Mouse (Mus musculus) c-Kit-positive CD71-negative TER-119-negative erythroid progenitor cells, embryonic 14.5 days (primary cell): ENCODE results near the gene A830018L16Rik.
"Not testable (repeated sequence)": the region's sequence is repeated elsewhere in the genome, so short reads cannot be mapped to it uniquely, and the experiment has no call there.

Experiments used
- DNase-seq: peaks from one replicate; pipeline ENCODE4 v3.0.0-alpha.2; 2013; ENCODE audit warnings: low read depth

Gene A830018L16Rik

DNA sequence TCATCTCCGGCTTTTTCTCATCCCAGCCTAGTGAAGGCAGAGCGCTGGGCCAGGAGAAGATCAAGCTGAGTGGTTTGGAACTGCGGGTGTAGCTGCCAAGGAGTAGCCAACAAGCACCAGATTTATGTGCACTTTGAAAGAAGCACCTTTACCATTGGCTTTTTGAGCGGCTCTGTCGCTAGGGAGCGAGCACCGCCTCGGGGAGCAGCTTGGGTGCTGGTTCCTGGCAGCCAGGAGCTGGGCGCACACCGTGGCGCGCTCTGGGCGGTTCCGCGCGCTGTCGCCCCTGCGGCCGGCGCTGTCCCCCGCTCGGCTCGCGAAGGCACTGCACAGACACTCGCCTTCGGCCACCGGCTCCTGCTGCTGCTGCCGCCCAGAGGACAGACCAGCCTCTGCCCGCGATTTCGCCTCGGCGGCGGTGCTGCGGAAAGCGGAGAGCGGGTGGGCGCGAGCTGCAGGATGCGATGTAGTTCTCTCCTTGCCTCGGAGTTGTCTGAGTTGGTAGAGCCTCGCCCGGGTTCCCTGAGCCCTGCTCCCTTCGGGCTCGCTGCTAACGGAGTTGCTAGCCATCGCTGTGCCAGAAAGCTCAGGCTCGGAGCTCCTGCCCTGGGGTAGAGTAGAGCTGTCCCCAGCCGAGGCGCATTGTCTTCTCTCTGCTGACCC is at the start of gene A830018L16Rik:
Gene A830018L16Rik, plus strand, starts transcription at position 212 of the 663 bp plus-strand sequence.
- DNase-seq: peak; percentile 9

GRCm38 (mm10) chr1:11385846-11386245 is 28.1 kb upstream of the A830018L16Rik start:
- no peak for DNase-seq

DNA sequence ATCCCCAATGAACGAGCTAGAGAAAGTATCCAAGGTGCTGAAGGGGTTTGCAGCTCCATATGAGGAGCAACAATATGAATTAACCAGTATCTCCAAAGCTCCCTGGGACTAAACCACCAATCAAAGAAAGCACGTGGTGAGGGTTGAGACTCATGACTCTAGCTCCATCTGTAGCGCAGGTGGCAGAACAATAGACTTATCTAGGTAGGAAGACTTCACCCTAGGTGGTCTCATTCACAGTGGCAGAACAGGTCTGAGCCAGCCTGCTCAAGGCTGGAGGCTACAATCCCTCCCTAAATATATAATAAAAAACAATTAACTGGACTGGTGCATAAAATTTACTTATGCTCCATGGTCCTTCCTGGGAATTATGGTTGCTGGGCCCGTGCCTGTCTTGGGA is 18.5 kb upstream of the A830018L16Rik start:
- no peak for DNase-seq

- DNase-seq: no peak
Measured at GRCm38 (mm10) chr1:11395996-11396736, 17.7 kb upstream of the A830018L16Rik start.

DNA sequence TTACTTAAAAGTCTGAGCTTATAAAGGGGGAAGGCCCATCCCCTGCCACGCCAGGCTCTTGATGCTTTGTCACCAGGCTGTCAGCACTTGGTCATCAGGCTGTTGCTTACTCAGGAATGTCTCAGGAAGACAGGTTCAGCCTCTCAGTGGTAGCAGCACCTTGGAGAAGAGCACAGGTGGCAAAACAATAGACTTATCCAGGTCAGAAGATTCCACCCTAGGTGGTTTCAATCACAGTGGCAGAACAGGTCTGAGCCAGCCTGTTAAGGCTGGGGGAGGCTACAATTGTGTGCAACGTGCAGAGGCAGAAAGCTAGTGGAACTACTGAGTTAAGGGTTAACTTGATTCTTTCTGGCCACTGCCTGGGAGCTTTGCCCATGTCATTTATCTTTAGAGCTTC is 12.7 kb upstream of the A830018L16Rik start:
- no peak for DNase-seq

DNA sequence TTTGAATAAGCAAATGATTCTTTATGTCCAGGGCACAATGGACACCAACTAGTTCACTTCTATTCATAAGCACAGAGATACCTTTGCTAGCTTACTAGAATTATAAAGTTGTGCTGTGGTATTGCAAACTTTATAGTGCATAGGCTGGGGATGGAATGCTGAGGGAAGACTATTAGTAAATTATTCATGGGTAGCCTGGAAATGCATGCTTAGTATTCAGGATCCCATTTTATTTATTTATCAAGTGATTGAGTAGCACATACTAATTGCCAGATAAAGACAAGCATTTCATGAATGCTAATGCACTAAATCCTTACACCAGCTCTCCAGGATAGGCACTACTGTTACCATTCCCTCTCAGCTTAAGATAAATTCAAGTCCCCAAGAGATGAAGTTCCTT is 8.4 kb upstream of the A830018L16Rik start:
- DNase-seq: no peak

DNA sequence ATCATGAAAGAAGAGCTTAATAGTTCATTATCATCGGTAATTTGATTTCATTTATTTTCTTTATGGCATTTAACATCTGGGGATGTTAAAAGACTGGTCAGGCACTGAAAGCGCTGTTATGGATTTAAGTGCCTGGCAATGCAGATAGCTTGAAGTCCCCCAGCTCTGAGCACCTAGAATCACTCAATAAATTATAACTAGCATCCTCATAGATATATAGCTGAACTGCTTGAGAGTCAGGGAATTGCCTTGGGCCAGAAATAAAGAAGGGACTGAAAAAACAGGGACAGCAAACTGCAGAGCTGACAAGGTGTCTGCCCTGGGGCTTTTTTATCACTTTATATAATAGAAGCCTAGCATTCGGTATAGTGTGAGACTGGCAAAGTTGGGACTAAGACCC is 7.9 kb upstream of the A830018L16Rik start:
- DNase-seq: no peak

- no peak for DNase-seq
Measured at GRCm38 (mm10) chr1:11414560-11414959, 655 bp downstream of the A830018L16Rik start.

DNA sequence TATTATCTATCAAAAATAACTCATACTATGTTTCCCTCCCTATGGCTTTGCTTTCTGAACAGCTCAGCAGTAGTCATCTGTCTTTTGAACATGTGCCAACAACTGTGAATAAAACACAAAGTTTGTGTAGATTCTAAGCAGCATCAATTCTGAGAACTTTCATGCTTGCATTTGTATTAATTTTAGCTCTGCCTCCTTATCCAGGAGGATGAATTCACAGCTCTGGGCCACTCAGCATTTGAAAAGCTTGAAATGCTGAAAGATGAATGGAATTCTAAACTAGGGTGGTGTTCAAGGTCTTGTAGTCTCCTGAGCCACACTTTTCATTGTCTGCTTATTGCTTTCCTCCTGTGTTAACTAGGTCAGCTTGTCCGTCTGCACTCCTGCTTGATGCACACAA is 13.4 kb downstream of the A830018L16Rik start:
- DNase-seq: no peak

- no peak for DNase-seq
Measured at GRCm38 (mm10) chr1:11458353-11458752, 44.4 kb downstream of the A830018L16Rik start.

DNA sequence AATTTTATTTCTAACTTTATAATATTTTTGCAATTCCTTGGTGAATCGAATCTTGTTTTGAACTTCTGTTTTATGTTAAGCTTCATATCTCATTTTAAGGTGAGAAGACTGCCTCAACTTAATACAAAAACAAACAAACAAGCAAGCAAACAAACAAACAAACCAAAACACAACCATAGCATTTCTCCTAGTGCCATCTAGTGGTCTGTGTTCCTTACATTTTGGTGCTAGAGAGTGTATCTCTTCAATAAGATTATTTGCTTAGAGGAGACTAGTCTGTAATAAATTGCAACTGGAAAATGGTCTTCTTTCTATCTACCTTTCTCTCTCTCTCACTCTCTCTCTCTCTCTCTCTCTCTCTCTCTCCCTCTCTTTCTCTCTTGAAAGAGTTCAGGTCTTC is 52.4 kb downstream of the A830018L16Rik start:
- DNase-seq: no peak

GRCm38 (mm10) chr1:11467065-11467643 is 53.2 kb downstream of the A830018L16Rik start:
- DNase-seq: no peak

DNA sequence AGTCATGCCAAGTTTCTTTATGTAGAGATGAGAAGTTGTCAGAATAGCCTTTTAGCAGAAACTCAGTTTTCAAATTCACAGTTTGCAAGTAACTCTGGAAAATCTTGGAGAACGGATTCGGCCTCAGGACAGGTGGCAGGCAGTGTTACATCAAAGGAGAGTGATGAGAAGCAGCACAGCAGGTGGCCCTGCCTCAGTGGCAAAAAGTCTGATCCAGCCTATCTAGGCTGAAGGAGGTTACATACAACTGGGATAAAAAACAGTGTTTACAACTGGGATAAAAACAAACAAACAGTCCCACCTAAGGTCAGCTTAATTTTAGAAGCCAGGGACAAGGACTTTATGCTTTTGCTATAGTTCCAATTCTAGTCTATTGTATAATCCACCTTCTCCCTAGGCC is 79.0 kb downstream of the A830018L16Rik start:
- no peak for DNase-seq

- no peak for DNase-seq
Measured at GRCm38 (mm10) chr1:11501556-11501955, 87.7 kb downstream of the A830018L16Rik start.

DNA sequence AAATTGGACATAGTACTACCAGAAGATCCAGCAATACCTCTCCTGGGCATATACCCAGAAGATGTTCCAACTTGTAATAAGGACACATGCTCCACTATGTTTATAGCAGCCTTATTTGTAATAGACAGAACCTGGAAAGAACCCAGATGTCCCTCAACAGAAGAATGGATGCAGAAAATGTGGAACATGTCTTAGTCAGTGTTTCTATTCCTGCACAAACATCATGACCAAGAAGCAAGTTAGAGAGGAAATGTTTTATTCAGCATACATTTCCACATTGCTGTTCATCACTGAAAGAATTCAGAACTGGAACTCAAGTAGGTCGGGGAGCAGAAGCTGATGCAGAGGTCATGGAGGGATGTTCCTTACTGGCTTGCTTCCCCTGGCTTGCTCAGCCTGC is 135.9 kb downstream of the A830018L16Rik start:
- not testable (repeated sequence) for DNase-seq

GRCm38 (mm10) chr1:11565309-11565708 is 151.4 kb downstream of the A830018L16Rik start:
- peak; percentile 8 for DNase-seq

DNA sequence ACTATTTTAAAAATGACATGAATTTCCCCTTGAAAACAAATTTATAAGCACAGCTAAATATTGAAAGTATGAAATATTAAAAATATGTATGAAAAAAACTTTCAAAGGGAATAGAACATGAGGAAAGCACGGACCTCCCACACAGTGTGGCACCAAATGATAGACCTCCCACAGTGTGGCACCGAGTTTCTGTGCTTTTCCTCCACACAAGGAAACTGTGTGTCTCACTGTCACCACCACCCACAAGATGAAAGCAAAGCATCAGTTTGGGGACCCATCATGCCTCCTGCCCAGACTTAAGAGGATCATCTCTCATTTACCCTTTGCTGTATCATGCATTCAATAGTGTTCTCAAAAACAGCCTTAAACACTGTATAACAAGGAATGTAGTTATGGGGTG is 152.8 kb downstream of the A830018L16Rik start:
- no peak for DNase-seq

DNA sequence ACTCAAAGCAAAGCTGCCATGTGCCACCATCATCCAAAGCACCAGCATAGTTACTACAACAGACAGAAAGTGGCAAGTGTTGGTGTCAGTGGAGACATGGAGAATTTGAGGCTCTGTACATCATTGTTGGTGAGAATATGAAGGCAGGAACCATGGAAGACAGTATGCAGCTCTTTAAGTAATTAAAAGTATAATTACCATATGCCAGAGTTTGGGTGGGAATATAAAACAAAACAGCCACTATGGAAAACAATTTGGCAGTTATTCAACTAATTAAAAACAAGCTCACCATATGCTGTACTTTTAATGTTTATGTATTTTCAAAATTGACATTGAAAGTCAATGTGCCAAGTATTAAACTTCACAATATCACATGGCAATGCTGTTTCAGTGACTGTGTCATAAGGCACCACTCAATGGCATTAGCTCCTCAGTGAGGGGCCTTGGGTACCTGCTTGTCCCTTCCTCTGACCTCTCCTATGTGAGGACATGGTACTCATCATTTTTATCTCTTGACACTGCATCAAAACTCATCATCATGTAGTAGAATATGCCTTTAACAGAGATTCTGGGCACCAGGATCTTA is 153.5 kb downstream of the A830018L16Rik start:
- DNase-seq: no peak

- DNase-seq: no peak
Measured at GRCm38 (mm10) chr1:11570274-11570673, 156.4 kb downstream of the A830018L16Rik start.

GRCm38 (mm10) chr1:11573462-11573861 is 159.6 kb downstream of the A830018L16Rik start:
- no peak for DNase-seq

- no peak for DNase-seq
Measured at GRCm38 (mm10) chr1:11580026-11580425, 166.1 kb downstream of the A830018L16Rik start.

DNA sequence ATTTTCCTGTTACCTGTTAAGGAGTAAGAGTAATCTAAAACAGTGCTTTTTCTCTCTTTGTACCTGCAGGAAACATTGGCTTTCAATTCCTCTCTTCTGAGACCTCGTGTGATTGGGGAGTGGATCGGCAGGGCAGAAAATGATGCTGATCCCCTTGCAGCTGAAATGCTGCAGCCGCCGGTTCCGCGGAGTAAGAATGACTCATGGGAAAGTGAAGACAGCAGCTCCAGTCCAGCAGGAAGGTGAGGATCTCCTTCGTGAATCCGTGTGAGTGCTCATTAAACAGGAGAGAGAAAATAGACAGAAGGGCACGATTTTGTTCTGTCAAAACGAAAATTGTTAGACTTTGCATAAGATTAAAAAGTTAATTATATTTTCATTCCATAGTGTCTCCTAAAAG is 174.4 kb downstream of the A830018L16Rik start:
- no peak for DNase-seq

DNA sequence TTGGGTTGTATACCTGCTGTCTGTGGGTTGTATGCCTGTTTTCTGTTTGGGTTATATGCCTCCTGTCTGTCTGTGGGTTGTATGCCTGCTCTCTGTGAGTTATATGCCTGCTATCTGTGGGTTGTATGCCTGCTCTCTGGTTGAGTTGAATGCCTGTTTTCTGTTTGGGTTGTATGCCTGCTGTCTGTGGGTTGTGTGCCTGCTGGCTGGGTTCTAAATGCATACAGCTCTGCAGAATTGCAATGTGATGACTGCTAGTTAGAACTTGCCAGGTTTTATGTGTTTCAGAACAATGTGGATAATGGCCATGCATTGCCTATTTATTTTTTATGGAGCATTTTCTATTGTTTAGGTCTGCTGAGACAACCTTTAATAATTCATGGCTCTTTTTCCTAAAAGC is 236.2 kb downstream of the A830018L16Rik start:
- no peak for DNase-seq
